Mouse (Mus musculus): ENCODE measurements around the gene Ptbp1.

Ptbp1 gene

DNA sequence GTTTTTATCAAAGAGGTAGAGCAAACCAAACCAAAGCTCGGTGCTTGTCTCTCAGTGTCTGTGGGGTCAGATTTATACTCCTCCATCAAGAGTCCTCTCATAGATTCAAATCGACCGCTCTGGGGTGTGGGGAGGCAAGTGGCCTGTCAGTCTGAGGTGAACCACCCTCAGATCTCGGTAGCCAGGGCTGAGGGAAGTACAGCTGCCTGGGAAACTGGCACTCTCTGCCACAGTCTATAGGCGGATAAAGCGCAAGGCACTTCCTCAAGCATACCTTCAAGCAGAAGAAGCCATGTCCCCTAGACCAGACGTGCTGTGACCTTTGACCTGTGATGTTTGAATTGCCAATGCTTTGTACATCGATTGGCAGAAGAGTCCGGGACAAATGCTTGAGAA lies 21.4 kb upstream of the Ptbp1 start:
- no peak for DNase-seq (ENCODE audit: low spot score in 2 of 2)

DNA sequence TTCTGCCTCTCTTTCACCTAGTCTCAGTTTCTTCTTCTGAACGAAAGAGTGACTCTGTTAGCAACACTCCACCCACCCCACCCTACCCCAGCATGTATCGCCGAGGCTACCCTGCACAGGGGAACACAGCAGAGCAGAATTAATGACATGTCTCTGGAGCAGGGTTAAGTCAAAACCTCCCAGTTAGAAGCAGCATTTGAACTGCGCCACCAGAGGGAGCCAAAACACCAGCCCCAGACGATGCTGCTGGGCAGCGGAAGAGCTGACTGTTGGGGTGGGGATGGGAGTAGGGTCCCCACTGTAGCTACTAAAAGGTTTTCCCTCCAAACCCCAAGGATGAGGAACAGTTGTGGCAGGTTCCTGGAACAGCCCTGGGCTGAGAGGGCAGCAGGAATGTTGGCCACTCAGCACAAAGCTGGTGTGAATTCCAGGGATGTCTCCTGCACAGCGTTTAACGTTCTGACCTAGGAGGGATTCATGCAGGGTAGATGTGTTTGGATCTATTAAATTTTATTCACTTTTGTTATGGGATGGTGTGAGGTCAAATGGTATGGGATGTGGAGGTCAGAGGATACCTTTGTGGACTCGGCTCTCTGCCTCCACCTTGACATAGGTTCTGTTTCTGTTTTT lies 19.3 kb upstream of the Ptbp1 start:
- peak; percentile 66 to 76 for DNase-seq (ENCODE audit: low spot score in 2 of 2)

DNA sequence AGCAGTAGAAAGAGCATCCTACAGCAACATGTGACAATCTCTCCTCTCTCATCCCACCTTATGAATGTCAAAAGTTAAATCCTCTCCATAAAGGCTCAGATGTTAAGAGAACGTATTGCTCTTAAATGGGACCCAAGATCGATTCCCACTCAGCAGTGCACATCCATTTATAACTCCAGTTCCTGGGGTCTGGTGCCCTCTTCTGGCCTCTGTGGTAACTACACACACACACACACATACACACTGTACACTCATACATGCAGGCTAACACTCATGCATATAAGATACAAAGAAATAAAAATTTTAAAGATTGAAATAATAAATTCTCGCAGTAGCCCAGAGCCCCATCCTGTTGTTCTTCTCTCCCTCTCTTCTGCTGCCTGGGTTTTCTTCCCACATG lies 17.3 kb upstream of the Ptbp1 start:
- no peak for DNase-seq (ENCODE audit: low spot score in 2 of 2)

- no peak for DNase-seq (ENCODE audit: low spot score in 2 of 2)
Observed at GRCm38 (mm10) chr10:79838151-79838550, 16.1 kb upstream of the Ptbp1 start.

GRCm38 (mm10) chr10:79840091-79840490 lies 14.1 kb upstream of the Ptbp1 start:
- DNase-seq (ENCODE audit: low spot score in 2 of 2) = no peak

DNA sequence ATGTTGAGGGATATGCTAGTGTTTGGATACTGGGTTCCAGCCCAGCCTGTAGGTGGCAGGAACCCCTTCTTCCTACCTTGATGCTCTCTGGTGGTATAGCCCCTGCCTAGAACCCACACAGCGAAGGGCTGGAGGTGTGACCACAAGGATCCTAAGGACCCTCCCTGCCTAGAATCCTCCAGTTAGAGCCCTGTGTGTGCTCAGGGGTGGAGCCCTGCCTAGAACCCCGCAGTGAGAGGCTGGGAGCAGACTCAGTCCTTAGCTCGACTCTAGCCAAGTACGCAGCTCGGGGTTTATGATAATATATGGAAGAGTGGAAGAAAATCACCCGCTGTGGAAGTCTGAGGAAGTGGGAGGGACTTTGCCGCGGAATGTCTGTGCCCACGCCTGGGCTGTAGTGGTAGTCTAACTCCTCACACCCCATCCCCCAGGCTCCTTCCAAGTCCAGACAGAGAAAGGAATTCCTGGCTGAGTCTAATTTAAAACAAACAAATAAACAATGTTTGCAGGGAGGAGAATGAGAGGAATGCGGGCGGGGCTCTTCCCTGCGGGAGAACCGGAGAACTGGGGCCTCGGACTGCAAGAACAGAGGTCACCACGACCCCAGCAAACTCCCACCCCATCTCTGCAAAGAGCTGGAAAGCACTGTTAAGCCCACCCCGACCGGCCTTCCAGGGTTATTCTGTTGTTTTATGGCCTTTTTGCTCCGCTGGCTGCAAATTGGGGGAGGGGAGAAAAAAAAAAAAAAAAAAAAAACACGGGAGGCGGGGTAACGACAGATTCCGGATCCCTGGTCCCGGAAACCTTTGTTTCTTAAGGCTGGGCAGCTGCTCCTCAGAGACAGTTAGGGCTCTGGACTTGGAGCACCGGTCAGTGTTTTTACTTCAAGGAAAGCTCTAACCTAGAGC lies 13.3 kb upstream of the Ptbp1 start:
- peak in 1 of 2 experiments; percentile 62 for DNase-seq (ENCODE audit: low spot score in 2 of 2)

GRCm38 (mm10) chr10:79842322-79842721 lies 11.9 kb upstream of the Ptbp1 start:
- no peak for DNase-seq (ENCODE audit: low spot score in 2 of 2)

- no peak for DNase-seq (ENCODE audit: low spot score in 2 of 2)
Observed at GRCm38 (mm10) chr10:79843476-79843875, 10.8 kb upstream of the Ptbp1 start.

DNA sequence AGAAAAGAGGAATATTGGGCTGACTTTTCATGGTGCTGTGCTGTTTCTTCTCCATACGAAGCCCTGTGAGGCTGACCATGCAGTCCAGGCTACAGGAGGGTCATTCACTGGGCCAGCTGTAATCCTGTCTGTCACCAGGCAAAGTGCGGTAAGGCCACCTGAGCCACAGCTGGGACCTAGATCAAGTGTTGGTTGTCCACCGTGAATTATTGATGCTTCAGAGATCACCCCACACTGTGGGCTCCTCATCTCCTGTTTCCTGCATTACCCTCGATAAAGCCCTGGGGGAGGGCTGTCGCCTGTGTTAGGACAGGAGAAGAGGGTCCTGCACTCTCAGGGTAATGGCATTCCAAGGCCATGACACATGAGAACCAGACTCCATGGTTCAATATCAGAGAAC lies 7.7 kb upstream of the Ptbp1 start:
- DNase-seq (ENCODE audit: low spot score in 2 of 2) = no peak

DNA sequence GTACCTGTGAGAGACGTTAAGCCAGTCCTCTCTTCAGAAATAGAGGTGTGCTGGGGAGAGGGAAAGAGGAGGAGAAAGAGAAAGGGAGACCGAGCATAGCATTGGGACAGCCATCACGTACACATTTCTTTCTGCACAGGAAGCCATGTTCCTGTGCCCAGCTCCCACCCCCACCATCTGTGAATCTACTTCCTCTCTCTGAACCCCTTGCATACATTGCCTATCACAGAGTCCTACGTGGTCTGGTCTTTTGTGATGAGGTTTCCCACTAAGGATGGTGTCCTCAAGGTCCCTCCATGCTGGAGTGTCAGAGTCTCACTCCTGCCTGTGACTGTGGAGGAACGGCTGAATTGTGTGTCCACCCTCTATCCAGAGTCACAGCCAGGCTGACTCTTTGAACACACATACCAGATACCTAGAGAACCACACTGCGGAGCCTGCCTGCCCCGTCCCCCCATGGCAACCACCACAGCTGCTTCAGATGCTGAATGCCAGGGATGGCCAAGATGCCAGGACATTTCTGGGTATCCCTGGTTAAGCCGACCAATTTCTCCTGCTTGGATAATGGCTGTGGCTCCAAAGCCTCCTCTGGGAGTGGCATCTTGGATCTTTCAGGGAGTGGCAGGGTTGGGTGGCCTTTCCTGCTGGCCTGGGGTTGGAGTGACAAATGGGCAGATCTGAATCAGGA lies 4.1 kb upstream of the Ptbp1 start:
- DNase-seq (ENCODE audit: low spot score in 2 of 2) = no peak

GRCm38 (mm10) chr10:79851653-79852052 lies 2.6 kb upstream of the Ptbp1 start:
- no peak for DNase-seq (ENCODE audit: low spot score in 2 of 2)

DNA sequence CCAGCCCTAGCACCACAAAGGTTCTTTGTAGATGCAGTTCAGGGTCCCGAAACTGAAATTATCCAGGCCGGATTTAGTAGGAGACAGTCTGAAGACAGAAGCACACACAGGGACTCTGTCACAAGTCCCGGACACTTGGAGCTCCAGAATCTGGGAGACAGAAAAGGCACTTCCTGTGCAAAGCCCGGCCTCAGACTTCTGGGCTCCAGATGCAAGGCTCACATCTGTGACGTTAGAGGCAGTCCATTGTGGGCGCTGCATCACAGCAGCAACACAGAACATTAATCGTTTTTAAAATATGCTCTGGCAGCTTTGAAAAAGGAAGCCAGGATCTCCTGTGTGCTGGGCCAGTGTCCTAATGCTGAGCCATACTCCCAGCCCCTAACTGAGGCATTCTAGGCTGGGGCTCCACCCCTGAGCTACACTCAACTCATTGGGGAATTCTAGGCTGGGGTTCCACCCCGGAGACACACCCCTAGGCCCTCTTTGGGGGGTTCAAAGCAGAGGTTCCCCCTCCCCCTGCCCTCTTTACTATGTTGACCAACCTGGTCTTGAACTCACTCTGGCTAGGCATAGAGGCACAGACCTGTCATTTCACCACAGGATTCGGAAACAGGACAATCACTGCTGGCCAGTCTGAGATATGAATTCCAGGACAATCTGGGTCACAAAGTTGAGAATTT lies 2.0 kb upstream of the Ptbp1 start:
- DNase-seq (ENCODE audit: low spot score in 2 of 2) = no peak

DNA sequence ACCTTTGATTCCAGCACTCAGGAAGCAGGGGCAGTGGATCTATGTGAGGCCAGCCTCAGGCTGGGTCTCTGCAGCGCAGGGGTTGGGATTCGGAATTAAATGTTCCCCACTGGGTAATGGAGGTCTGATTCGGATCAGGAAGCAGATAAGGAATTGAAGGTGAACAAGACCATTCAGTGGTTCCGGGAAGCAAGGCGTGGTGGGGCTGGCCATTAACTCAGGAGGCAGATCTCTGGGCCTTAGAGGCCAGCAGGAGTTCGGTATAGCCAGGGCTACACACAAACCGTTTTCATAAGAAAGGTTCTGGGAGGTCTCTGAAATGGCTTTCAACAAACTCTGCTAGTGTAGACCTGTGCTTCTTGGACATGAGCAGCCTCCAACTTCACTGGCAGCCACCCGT lies 1.4 kb upstream of the Ptbp1 start:
- DNase-seq (ENCODE audit: low spot score in 2 of 2) = peak in 1 of 2 experiments; percentile 34

- DNase-seq (ENCODE audit: low spot score in 2 of 2) = peak; percentile 91 to 96
Observed at GRCm38 (mm10) chr10:79853392-79853791, 835 bp upstream of the Ptbp1 start.

DNA sequence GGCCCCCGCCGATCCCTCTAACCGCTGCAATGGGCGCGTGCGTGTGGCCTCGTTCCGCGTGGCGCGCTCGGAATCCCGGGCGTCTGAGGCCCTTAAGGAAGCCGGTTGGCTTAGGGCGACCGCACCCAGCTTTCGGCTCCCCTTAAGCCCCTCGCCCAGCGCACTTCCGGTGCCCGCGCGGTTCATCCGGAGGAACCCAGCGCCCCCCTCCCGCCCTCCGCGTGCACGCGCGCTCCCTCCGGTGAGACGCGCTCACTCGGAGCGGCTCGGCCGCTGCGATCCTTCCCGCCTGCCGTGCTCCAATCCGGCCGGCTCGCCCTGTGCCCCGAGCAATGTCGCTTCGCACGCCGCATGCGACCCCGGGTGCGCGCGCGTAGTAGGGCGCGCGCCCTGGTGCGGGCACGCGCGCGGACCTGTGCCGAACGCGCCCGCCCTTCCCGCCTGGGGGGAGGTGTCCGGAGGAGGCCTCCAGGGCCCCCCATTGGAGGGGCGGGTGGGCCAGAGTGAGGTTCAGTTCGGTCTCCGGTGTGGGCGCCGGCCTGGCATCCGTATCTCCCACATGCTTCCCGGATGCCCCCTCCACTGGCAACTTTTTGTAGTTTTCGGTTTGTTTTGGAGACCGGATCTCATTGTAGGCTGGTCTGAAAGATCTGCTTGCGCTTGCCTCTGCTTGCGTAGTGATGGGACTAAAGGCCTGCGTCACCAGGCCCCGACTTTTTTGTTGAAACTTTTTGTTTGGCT lies 744 bp downstream of the Ptbp1 start:
- DNase-seq (ENCODE audit: low spot score in 2 of 2) = peak in 1 of 2 experiments; percentile 62

DNA sequence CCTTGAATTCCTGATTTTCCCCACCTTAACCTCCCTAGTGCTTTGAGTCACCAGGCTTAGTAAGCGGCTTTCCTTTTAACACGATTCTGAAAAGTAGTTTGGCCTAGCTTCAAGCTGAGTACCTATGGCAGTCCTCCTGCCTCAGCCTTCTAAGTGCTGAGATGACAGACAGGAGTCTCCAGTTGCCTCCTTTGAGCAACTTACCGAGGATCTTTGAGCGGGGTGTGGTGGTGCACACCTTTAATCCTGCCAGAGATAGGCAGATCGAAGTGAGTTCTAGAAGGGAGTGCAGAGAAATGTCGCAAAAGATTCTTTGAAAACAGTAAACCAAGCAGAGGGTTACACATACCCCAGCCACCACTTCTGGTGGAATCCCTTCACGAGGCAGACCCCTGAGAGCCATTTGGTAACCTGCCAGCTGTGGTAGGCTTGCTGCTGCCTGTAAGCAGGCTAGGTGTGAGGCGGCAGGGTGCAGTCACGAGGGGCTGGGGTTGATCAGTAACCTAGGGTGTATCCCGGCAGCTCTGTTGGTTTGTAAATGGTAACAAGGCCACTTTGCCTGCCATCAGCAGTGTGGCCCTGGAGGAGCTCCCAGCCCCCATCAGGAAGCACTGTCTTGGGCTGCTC lies 1.4 kb downstream of the Ptbp1 start:
- DNase-seq (ENCODE audit: low spot score in 2 of 2) = no peak

DNA sequence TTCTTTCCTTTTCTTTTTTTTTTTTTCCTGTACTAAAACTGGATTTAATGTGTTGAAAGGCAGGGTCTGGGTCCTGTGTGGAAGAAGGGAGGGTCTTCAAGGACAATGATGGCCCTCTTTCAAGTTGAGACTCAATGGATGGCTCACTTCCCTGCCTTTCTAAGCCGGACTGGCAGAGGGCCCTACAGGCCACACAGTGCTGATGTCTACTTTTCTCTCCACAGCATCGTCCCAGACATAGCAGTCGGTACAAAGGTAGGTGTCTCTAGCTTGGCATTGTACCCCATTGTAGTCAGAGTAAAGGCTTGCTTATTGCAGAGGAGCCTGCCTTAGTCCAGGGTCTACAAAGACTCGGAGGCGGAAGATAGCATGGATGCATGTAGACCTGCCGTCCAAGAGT lies 2.1 kb downstream of the Ptbp1 start:
- DNase-seq (ENCODE audit: low spot score in 2 of 2) = no peak

GRCm38 (mm10) chr10:79856704-79857451 lies 2.7 kb downstream of the Ptbp1 start:
- no peak for DNase-seq (ENCODE audit: low spot score in 2 of 2)

GRCm38 (mm10) chr10:79857452-79857811 lies 3.2 kb downstream of the Ptbp1 start:
- peak; percentile 57 to 72 for DNase-seq (ENCODE audit: low spot score in 2 of 2)

GRCm38 (mm10) chr10:79857894-79858293 lies 3.7 kb downstream of the Ptbp1 start:
- DNase-seq (ENCODE audit: low spot score in 2 of 2) = no peak

All from urinary bladder, postnatal 36 days (tissue).